Mouse (Mus musculus): ENCODE data around the gene Gm6525.

DNA sequence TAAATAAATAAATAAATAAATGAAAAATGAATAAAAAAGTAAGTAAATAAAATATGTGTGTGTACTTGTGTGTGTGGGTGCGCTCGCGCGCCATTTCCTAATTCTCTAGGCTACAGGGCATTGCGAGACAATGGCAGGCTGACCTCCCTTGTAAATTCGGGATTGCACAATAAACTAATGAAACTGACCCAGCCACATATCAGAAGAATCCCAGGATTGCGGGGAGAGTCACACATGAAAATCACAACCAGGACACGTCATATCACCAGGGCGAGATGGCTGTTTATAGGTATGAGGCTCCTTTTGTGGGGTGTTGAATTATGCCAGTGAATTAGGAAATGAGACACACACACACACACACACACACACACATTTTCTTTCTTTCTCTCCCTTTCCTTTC is 25.6 kb downstream of the Gm6525 start:
- TF ChIP-seq POLR2A (IDR thresholded peaks at IDR 0.05; ENCODE audit: low read depth, low read length) (no peak), CTCF (IDR thresholded peaks at IDR 0.05; ENCODE audit: extremely low read depth, insufficient read depth, insufficient read length, insufficient replicate concordance) (no peak)
